Mouse (Mus musculus): ENCODE data around the gene Kirrel3. TPM values are rescaled to one million over a fixed set of nuclear protein-coding genes. Genes with fewer than 3 reads are reported as not detected.

Kirrel3 gene
- total and polyA plus RNA-seq, 3 experiments = 0.35 to 0.85 (median 0.48) TPM

- no peak for DNase-seq
These were observed 21.5 kb downstream of the Kirrel3 start for GRCm38 (mm10) chr9:34507164-34507563.

GRCm38 (mm10) chr9:34518861-34519260, 33.2 kb downstream of the Kirrel3 start:
- DNase-seq = no peak

GRCm38 (mm10) chr9:34520234-34520950, 34.7 kb downstream of the Kirrel3 start:
- no peak for DNase-seq

- no peak for DNase-seq
These were observed 40.0 kb downstream of the Kirrel3 start for GRCm38 (mm10) chr9:34525695-34526094.

GRCm38 (mm10) chr9:34538591-34539335, 53.1 kb downstream of the Kirrel3 start:
- no peak for DNase-seq

- DNase-seq = no peak
These were observed 56.2 kb downstream of the Kirrel3 start for GRCm38 (mm10) chr9:34541908-34542307.

- no peak for DNase-seq
These were observed 70.0 kb downstream of the Kirrel3 start for GRCm38 (mm10) chr9:34555699-34556098.

GRCm38 (mm10) chr9:34557846-34558245, 72.2 kb downstream of the Kirrel3 start:
- DNase-seq = no peak

GRCm38 (mm10) chr9:34558291-34558899, 72.7 kb downstream of the Kirrel3 start:
- no peak for DNase-seq

- DNase-seq = no peak
These were observed 73.4 kb downstream of the Kirrel3 start for GRCm38 (mm10) chr9:34559102-34559501.

- no peak for DNase-seq
These were observed 75.6 kb downstream of the Kirrel3 start for GRCm38 (mm10) chr9:34561281-34561680.

- no peak for DNase-seq
These were observed 76.8 kb downstream of the Kirrel3 start for GRCm38 (mm10) chr9:34562437-34563000.

- DNase-seq = no peak
These were observed 88.2 kb downstream of the Kirrel3 start for GRCm38 (mm10) chr9:34573906-34574305.

GRCm38 (mm10) chr9:34574611-34575010, 88.9 kb downstream of the Kirrel3 start:
- no peak for DNase-seq

GRCm38 (mm10) chr9:34579174-34579573, 93.5 kb downstream of the Kirrel3 start:
- no peak for DNase-seq

- DNase-seq = no peak
These were observed 94.4 kb downstream of the Kirrel3 start for GRCm38 (mm10) chr9:34580059-34580458.

- no peak for DNase-seq
These were observed 96.8 kb downstream of the Kirrel3 start for GRCm38 (mm10) chr9:34582496-34582895.

- DNase-seq = no peak
These were observed 99.8 kb downstream of the Kirrel3 start for GRCm38 (mm10) chr9:34585487-34585886.

- DNase-seq = no peak
These were observed 100.4 kb downstream of the Kirrel3 start for GRCm38 (mm10) chr9:34586080-34586479.

- DNase-seq = no peak
These were observed 104.1 kb downstream of the Kirrel3 start for GRCm38 (mm10) chr9:34589799-34590198.

GRCm38 (mm10) chr9:34592073-34592610, 106.4 kb downstream of the Kirrel3 start:
- DNase-seq = no peak

GRCm38 (mm10) chr9:34593889-34594288, 108.2 kb downstream of the Kirrel3 start:
- DNase-seq = no peak
